Mouse (Mus musculus): ENCODE data around the gene Hspa1a. TPM values are rescaled to one million over a fixed set of nuclear protein-coding genes. Genes with fewer than 3 reads are reported as not detected.

Gene Hspa1a
- total RNA-seq, 4 experiments from 2014 or later, result 11.9 to 17.5 (median 13.7) TPM

Other genes with a start within 250 kb of the Hspa1a start
- 100 to 1,000 TPM in 2 of 4 experiments, 10 to 100 TPM in 2; 27.2 to 188 (median 81.4) TPM for gene C4b, start 228.3 kb downstream of the Hspa1a start, total RNA-seq (2022)
- gene Cyp21a1, start 167.6 kb downstream of the Hspa1a start, total RNA-seq (2022), result 1 to 10 TPM in 2 of 4 experiments, not detected in 2; 3.1 to 3.7 TPM
- 10 to 100 TPM; 45.3 to 49.5 (median 47.7) TPM for gene Stk19, start 135.2 kb downstream of the Hspa1a start, total RNA-seq (2022)
- 10 to 100 TPM; 31.8 to 37.2 (median 34.0) TPM for gene Dxo, start 135.1 kb downstream of the Hspa1a start, total RNA-seq (2022)
- gene Skiv2l, start 121.9 kb downstream of the Hspa1a start, total RNA-seq (2022), result 10 to 100 TPM; 61.1 to 73.1 (median 67.3) TPM
- gene Nelfe, start 121.8 kb downstream of the Hspa1a start, total RNA-seq (2022), result 10 to 100 TPM; 34.8 to 38.3 (median 37.2) TPM
- under 1 TPM in 1 of 4 experiments, not detected in 3; 0.43 TPM for gene Cfb, start 109.6 kb downstream of the Hspa1a start, total RNA-seq (2022)
- gene Zbtb12, start 92.7 kb downstream of the Hspa1a start, total RNA-seq (2022), result 1 to 10 TPM; 8.3 to 9.1 (median 9.0) TPM
- gene Gm20547, start 90.1 kb downstream of the Hspa1a start, total RNA-seq (2022), result not detected
- gene C2, start 73.9 kb downstream of the Hspa1a start, total RNA-seq (2022), result 1 to 10 TPM; 1.6 to 5.9 (median 4.0) TPM
- gene Ehmt2, start 73.7 kb downstream of the Hspa1a start, total RNA-seq (2022), result 100 to 1,000 TPM; 182 to 191 (median 185) TPM
- under 1 TPM; 0.33 to 0.66 (median 0.51) TPM for gene Slc44a4, start 57.7 kb downstream of the Hspa1a start, total RNA-seq (2022)
- 10 to 100 TPM; 40.1 to 44.4 (median 42.7) TPM for gene Neu1, start 40.9 kb downstream of the Hspa1a start, total RNA-seq (2022)
- 10 to 100 TPM in 2 of 4 experiments, 1 to 10 TPM in 2; 6.9 to 13.1 (median 10.4) TPM for gene Hspa1b, start 12.9 kb downstream of the Hspa1a start, total RNA-seq (2022)
- not detected for gene Gm20481, start 2.2 kb downstream of the Hspa1a start, total RNA-seq (2022)
- gene Hspa1l, start 547 bp upstream of the Hspa1a start, total RNA-seq (2022), result under 1 TPM; 0.24 to 0.72 (median 0.58) TPM
- 10 to 100 TPM; 14.1 to 22.5 (median 17.3) TPM for gene Lsm2, start 9.7 kb upstream of the Hspa1a start, total RNA-seq (2022)
- 10 to 100 TPM; 43.5 to 53.0 (median 48.2) TPM for gene Vars, start 28.8 kb upstream of the Hspa1a start, total RNA-seq (2022)
- 1 to 10 TPM in 3 of 4 experiments, under 1 TPM in 1; 0.95 to 1.5 (median 1.3) TPM for gene Vwa7, start 44.4 kb upstream of the Hspa1a start, total RNA-seq (2022)
- under 1 TPM in 2 of 4 experiments, not detected in 2; 0.59 to 0.67 TPM for gene Sapcd1, start 55.9 kb upstream of the Hspa1a start, total RNA-seq (2022)
- gene Msh5, start 74.6 kb upstream of the Hspa1a start, total RNA-seq (2022), result 1 to 10 TPM in 1 of 4 experiments, under 1 TPM in 2, not detected in 1; 0.34 to 1.2 (median 0.78) TPM
- 10 to 100 TPM; 10.2 to 18.3 (median 11.8) TPM for gene Clic1, start 77.8 kb upstream of the Hspa1a start, total RNA-seq (2022)
- gene Ddah2, start 86.9 kb upstream of the Hspa1a start, total RNA-seq (2022), result 10 to 100 TPM; 13.1 to 20.2 (median 14.8) TPM
- not detected for gene Ly6g6c, start 93.2 kb upstream of the Hspa1a start, total RNA-seq (2022)
- under 1 TPM in 1 of 4 experiments, not detected in 3; 0.15 TPM for gene Mpig6b, start 94.0 kb upstream of the Hspa1a start, total RNA-seq (2022)
- 1 to 10 TPM; 3.7 to 4.9 (median 4.0) TPM for gene Ly6g6e, start 104.7 kb upstream of the Hspa1a start, total RNA-seq (2022)
- 1 to 10 TPM in 3 of 4 experiments, under 1 TPM in 1; 0.70 to 1.8 (median 1.3) TPM for gene Ly6g6d, start 105.9 kb upstream of the Hspa1a start, total RNA-seq (2022)
- gene Ly6g6f, start 113.5 kb upstream of the Hspa1a start, total RNA-seq (2022), result under 1 TPM in 2 of 4 experiments, not detected in 2; 0.50 to 0.54 TPM
- 100 to 1,000 TPM; 117 to 125 (median 121) TPM for gene Abhd16a, start 117.1 kb upstream of the Hspa1a start, total RNA-seq (2022)
- not detected for gene Ly6g5c, start 136.1 kb upstream of the Hspa1a start, total RNA-seq (2022)
- under 1 TPM; 0.32 to 1.00 (median 0.46) TPM for gene Ly6g5b, start 143.3 kb upstream of the Hspa1a start, total RNA-seq (2022)
- 10 to 100 TPM; 19.7 to 24.5 (median 22.8) TPM for gene Gpank1, start 149.3 kb upstream of the Hspa1a start, total RNA-seq (2022)
- gene Csnk2b, start 149.9 kb upstream of the Hspa1a start, total RNA-seq (2022), result 100 to 1,000 TPM; 188 to 228 (median 194) TPM
- gene D17H6S53E, start 154.2 kb upstream of the Hspa1a start, total RNA-seq (2022), result 10 to 100 TPM; 25.6 to 34.3 (median 30.1) TPM
- gene Apom, start 159.9 kb upstream of the Hspa1a start, total RNA-seq (2022), result not detected
- gene Bag6, start 163.0 kb upstream of the Hspa1a start, total RNA-seq (2022), result 100 to 1,000 TPM; 263 to 306 (median 290) TPM
- 100 to 1,000 TPM; 272 to 295 (median 280) TPM for gene Prrc2a, start 192.7 kb upstream of the Hspa1a start, total RNA-seq (2022)
- gene Aif1, start 203.9 kb upstream of the Hspa1a start, total RNA-seq (2022), result 10 to 100 TPM; 11.2 to 30.3 (median 17.4) TPM
- gene Lst1, start 216.3 kb upstream of the Hspa1a start, total RNA-seq (2022), result 10 to 100 TPM in 1 of 4 experiments, 1 to 10 TPM in 3; 6.5 to 10.1 (median 7.9) TPM
- gene Ltb, start 222.3 kb upstream of the Hspa1a start, total RNA-seq (2022), result 1 to 10 TPM in 3 of 4 experiments, not detected in 1; 1.0 to 1.6 (median 1.2) TPM
- gene Tnf, start 229.9 kb upstream of the Hspa1a start, total RNA-seq (2022), result under 1 TPM in 1 of 4 experiments, not detected in 3; 0.39 TPM
- 1 to 10 TPM in 1 of 4 experiments, under 1 TPM in 3; 0.28 to 1.2 (median 0.58) TPM for gene Lta, start 233.2 kb upstream of the Hspa1a start, total RNA-seq (2022)
- gene Gm16181, start 248.7 kb upstream of the Hspa1a start, total RNA-seq (2022), result not detected

Data from left cerebral cortex, adult 8-10 months (tissue).